Mouse (Mus musculus) embryo, embryonic 10.5 days (tissue): Measurements from ENCODE around the gene S100a13.
A peak's percentile ranks its signal among the peaks of the same experiment; 100 is the strongest.

Experiments
- DNase-seq: peaks from one replicate; pipeline ENCODE4 v3.0.0-alpha.2; 2015; ENCODE audit warnings: low spot score

S100a13 gene

DNA sequence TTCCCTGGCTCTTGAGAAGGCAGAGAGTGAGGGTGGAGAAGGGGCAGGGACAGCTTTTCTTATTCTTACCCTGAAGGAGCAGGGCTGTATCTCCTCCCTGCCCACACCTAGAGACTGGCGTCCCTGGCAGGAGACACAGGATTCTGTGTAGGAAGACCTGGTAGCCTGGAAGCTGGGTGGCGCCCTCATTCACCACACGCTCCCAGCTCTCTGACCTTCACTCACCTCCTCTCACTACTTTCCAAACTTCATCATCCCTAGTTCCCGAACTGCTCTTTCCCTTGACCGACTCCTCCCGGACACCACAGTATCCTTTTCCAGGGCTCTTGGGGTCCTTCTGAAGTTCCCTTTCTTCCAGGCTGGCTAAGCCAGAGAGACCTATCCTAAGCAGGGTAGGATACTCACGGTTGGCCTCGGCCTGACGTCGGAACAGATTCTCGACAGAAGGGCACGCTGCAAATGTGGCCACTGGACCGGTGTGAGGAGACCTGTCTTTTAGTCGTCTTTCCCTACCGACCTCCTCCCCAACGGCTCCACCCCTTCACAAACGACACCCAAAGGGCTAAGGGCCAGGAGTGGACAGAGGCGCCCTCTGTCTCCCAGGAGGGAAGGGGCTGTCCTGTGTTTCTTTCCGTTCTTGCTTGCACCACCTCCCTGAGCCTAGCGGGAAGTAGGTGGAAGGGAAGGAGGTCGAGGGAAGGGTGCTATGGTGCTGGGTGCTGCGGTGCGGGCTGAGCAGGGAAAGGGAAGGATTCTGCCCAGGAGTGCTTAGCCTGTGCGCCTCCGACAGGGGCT is at the start of gene S100a13, which contains the start of gene S100a1:
S100a13 (plus strand) TSS at position 640 of the 795 bp plus-strand sequence.
S100a1 (minus strand) TSS at position 597 of the 795 bp plus-strand sequence.
- DNase-seq, result peak; percentile 47

DNA sequence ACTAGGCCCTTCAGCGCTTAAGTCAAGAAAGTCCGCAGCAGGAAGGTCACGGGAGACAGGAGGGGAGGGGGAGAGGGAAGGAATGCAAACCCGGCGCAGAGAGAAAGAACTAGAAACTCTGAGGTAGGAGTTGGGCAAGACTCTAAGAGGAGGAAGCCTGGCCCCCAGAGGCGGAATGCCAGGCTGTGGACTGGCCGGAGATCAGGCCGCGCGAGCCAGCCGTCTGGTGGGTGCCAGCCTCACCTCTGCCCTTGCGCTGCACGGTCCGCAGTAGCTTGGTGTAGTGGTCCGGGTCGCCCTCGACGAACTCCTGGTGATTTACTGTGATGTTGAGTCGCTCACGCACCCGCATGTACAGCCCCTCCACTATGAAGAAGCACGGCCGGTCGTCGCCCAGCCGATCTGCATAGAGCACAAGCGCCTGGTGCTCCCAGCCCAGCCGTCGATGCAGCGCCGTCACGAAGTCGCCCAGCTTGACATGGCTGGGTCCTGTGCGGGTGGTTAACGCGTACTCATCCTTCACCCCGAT is 49.6 kb upstream of the S100a13 start:
- peak; percentile 36 for DNase-seq

DNA sequence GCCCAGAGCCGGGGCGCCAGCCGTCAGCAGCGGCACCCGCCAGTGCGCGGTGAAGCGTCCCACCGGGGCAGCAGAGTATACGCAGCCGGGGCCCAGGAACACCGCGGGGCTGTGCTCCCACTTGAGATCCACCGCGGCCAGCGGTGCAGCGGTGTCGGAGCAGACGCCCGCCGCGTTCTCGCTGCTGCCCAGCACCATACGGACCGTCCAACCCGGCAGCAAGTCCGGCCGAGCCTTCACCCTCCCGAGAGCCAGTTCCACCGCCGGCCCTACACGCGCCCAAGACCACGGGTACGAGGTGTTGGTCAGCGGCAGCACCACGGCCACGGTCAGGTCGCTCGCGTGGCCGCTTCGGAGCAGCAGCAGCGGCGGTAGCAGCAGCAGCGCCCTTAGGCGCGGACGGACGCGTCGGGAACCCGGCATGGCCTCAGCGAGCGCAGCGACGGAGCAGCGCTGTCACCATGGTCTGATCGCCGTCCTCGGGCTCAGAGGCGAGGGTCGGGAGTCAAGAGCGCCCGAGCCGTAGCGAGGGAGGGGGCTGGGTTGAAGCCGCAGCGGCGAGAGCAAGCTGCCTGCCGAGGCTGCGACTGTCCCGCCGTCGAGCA is 49.1 kb upstream of the S100a13 start:
- peak; percentile 50 for DNase-seq

DNA sequence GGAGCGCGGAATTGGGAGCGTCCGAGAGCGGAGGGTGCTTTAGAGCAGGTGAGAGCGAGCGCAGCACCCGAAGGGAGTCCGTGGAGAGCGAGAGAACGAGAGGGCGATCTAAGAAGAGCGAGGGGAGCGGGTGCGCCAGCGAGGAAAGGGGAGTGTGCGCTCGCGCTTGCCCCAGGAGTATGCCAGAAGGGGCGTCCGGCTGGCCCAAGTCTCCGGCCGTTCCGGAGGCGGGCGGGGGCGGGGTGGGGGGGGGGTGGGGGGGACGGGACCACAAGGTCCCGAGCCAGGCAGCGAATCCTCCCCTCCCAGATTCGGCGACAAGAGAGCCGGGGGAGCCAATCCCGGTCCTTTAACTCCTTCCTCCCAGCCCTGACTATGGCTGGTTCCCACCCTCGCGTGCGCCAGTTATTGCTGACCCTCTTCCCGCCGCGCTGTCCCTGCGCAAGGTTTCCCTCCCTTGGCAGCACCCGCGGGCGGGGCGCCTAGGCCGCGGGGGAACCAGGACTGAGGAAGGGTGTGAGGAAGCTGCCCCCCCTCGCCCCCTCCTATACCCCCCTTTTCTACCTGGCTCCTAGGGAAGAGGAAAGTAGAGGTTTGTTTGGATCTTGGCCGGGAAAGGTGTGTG is 48.4 kb upstream of the S100a13 start, which contains the start of gene Npr1:
Npr1 (minus strand) TSS at position 181 of the 625 bp plus-strand sequence.
- peak; percentile 61 for DNase-seq

DNA sequence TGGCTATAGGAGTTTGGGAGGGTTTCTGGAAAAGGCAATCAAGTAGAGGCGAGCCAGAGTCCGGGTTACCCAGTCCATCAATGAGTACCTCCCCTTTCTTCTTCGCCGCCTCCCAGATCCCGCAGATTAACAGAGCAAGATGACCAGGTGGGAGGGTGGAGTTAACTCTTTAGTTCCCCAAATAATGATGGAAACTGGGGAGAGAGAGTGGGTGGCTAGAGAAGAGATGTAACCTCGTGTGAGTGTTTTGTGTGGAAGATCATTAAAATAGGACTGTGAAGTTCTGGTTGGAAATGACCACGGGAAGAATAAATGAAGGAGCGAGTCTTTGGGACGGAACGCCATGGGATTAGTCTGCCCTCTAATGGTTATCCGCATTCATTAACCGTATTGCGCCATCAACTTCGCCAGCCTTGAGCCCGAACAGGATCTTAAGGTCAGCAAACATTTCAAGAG is 47.9 kb upstream of the S100a13 start:
- peak; percentile 89 for DNase-seq

DNA sequence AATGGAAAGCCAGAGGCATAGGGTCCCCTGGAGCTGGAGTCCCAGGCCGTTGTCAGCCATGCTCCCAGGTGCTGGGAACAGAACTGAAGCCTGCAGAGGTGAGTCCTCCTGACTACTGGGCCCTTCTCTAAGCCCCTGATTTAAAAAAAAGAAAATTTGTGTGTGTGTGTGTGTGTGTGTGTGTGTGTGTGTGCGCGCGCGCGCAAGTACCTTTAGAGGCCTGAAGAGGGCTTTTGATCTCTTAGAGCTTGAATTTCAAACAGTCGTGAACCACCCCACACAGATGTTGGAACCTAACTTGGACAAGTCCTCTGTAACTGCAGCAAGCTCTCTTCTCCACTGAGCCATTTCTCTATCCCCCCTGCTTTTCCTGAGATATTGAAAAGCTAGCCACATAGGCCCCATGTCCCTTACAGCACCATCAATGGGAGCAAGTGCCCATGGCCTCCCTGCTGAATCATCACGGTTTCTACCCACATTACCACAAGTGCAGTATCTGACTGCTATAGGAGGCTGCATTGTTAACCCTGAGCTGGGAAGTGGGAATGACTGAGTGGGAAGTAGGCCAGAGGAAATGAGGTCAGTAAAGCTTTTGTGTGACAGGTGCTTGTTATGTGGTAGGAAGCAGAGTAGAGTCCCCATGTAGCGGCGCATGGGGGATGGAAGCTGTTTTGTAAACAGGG is 46.5 kb upstream of the S100a13 start:
- no peak for DNase-seq

DNA sequence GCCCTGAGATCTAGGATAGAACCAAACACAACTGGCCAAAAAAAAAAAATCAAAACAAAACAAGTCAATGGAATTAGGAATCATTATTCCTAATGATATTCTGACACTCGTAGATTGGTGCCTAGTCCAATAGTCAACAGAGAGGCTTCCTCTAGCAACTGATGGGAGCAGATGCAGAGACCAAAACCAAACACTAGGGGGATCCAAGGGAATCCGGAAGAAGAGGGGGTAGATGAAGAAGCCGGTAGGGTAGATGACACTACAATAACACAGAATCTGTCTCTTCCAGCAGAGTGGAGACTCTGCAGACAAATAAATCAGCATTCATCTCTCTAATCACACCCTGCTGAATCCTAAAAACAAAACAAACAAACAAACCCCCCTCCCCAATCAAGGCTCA is 42.0 kb upstream of the S100a13 start:
- DNase-seq, result peak; percentile 60

DNA sequence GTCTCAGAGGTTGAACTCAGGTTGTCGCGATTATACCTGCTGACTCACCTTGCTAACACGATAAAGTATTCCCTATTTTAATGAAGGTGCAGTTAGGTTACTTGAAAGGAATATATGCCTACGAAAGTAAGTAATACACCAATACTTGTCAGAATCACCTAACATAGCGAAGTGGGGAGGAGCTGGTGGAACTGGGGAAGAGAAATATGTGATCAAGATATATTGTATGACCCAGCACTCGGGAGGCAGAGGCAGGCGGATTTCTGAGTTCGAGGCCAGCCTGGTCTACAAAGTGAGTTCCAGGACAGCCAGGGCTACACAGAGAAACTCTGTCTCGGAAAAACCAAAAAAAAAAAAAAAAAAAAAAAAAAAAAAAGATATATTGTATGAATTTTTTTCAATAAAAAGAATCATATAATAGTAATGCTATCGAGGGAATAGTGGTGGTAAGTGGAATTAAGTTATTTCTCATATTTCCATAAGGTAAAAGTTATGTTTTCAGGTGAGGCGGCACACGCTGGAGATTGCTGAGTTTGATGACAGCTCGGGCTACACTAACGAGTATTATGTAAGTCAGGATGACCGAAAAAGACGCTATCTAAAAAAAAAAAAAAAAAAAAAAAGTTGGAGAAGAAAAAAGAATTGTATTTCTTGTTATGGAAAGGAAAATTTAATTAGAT is 38.9 kb upstream of the S100a13 start:
- no peak for DNase-seq

DNA sequence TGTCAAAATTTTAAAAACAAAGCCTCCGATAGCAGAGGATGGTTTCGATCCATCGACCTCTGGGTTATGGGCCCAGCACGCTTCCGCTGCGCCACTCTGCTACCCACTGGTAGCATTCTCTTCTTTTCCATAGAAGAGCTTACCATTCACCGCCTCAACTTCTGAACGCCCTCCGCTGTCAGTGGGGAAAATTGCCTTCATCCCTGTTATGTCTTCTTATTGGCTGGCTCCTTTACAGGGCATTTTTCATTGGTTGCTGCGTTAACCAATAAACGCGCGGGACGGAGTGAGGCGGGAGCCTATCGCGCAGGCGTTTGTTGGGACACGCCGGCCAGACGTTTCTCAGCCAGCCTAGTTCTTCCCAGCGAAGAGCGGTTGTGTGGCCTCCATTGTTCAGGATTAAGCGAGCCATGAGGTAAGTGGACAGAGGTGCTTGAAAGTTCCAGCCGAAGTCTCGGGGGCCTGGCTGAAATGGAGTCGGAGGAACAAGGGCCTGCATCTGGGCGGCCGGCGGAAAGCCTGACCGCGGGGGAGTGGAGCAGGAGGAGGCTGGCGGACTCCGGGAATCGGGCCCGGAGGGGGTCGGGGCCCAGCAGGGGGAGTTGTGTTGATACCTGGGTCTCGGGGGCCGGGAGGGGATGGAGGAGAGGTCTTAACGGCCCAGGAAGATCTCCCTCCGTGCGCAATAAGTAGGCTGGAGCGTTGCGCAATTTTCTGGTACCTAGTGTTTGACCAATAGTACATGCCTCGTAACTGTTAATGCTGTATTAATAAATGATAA is 38.2 kb upstream of the S100a13 start, which contains the start of gene Ilf2:
Ilf2 (plus strand) TSS at position 296 of the 781 bp plus-strand sequence.
- peak; percentile 99 for DNase-seq

DNA sequence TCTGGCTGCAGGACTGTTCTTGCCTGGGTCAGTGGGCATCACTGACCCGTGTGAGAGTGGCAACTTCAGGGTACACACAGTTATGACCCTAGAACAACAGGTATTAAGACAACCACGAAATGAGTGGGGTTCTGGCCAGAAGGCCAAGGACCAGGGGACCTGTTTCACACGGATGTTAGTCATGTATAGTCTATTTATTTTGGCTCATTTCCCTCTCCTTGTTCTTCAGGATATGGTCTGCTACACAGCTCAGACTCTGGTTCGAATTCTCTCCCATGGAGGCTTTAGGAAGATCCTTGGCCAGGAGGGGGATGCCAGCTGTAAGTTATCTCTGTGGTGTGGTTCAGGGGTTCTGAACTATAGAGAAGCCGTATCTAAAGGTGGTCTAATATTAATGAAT is 27.2 kb upstream of the S100a13 start:
- DNase-seq, result no peak

DNA sequence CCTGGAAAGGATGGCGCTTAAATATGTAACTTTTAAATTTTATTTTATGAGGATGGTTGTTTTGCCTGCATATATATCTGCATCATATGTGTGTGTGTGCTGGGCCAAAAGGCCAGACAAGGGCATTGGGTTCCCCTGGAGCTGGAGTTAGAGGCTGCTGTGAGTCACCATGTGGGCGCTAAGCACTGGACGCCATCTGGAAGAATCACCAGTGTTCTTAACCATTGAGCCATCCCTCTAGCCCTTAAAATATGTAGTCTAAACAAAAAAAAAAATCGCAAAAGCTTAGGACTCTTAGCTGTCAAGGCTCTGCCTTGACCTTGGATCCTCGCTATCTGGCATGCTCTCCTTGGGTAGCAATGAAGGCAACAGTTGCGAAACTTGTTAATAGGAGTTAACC is 25.7 kb upstream of the S100a13 start:
- no peak for DNase-seq

DNA sequence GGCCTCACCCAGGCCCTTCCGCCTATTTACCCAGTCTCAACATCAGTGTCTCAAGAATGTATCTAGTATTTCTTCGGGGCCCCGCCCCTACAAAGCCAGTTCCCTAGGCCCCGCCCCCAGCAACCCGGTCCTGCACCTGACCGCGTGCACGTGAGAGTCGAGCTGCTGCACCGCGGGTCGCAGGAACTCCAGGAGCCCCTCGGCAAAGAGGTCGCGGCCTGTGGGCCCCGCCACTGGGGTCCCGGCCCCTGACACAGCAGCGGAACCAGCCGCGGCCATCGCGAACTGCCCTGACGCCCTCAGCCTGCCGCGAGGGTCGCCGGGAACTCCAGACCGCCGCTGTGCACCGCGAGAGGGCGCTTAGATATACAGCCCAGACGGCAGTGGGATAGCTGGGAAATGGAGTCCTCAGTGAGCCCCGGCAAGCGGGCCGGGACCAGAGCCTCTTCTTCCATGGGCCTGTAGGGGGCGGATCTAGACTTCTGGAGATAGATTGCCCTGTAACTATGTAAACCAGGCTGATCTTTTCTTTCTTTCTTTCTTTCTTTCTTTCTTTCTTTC is 23.5 kb upstream of the S100a13 start, which contains the start of gene Snapin:
Snapin (minus strand) TSS at position 338 of the 561 bp plus-strand sequence.
- peak; percentile 97 for DNase-seq

DNA sequence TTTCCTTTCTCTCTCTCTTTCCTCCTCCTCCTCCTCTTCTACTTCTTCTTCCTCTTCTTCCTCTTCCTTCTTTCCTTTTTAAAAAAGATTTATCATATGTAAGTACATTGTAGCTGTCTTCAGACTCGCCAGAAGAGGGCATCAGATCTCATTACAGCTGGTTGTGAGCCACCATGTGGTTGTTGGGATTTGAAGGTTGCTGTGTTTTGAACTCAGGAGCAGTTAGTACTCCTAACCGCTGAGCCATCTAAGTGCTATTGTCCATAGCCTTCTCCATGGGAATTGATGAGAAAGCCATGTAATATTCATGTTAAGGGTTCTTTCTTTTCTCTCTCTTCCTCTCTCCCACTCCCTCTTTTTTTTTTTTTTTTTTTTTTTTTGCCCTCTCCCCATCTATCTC is 22.9 kb upstream of the S100a13 start:
- peak; percentile 27 for DNase-seq

DNA sequence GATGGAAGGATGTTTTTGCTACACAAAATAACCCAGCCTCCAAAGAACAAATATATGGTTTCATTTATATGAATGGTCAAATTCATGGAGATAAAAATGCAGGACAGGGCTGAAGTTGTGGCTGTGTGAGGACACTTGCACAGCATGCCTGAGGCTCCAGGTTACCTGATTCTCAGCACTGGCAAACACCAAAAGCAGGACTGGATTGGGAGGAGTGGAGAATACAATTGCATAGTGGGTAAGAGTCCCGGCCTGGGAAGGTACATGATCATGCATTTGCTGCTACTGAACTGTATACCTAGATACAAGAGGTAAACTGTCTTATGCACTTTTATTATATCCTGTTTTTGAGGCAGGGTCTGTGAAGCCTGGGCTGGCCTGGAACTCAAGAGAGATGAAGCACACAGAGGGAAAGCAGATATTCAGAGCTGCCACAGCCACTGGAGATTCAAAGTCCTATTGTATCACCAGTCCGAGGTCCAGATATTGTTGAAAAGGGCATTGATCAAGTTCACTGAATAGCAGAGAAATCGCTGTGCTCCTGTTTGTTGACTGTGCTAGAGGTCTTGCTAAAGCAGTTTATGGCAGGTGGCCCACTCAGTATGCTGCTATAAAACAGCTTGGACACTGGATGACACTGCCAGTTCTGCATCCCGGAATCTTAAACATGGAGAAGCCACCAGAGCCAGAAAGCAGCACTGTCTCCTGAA is 20.2 kb upstream of the S100a13 start:
- no peak for DNase-seq

DNA sequence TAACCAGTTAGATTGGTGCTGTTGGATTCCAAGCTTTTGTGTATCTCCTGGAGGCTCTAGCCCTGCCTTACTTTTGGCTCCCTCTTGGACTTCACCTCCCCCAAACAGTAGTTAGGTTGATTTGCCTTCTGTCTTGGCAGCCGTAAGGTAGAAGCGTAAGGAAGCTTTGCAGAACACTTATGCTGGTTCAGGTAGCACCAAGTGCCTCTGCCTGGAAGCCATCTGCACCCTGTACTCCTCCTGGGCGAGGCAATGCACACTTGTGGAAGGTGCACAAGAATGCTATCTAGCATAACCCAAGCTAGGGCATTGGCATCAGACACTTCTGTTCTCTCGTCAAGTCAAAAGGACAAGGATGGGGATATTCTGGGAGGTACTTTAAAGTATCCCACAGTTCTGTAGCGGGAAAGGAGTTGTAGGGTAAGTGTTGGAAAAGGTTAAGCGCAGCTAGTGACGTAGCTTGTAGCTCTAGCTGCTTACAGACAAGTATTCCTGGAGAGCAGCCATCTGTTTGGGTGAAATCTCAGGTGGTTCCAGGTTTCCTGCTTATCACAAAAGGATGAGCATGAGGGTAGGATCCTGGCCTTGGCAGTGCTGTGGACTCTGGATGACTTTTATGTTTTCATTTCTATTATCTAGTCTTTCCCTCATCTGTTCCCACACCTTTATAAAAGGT is 18.2 kb upstream of the S100a13 start:
- DNase-seq, result no peak

DNA sequence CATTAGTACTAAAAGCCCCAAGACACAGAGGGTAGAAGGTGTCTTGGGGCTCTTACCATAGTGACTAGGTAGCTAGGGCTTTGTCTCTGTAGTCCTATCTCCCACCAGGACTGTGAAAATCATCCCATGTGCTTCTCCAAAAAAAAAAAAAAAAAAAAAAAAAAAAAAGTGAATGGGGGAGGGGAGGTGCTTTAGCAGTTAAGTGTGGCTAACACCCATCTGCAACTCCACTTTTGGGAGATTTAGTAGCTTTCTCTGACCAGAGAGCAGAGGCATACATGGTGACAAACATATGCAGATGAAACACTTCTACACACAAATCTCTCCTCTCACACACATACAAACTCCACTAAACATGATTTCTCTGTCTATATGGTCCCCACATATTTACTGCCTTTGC is 16.6 kb upstream of the S100a13 start:
- DNase-seq, result no peak

DNA sequence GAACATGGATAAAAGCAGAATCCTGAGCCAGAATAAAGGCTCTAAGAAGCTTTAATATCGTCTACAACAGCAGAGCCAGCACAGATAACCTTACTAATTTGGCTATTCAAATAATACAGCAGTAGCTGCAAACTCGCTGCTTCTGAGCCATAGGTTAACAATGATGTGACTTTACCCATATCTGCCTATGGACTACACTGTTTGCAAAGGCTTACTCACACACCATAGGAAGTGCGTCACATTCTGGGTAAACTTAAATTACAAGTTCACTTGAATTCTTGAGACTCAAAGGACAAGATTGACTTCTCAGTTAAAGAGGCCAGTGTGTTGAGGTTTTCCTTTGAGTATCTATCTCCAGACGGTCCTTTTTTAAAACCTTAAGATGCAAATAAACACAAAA is 10.8 kb upstream of the S100a13 start:
- DNase-seq, result no peak

DNA sequence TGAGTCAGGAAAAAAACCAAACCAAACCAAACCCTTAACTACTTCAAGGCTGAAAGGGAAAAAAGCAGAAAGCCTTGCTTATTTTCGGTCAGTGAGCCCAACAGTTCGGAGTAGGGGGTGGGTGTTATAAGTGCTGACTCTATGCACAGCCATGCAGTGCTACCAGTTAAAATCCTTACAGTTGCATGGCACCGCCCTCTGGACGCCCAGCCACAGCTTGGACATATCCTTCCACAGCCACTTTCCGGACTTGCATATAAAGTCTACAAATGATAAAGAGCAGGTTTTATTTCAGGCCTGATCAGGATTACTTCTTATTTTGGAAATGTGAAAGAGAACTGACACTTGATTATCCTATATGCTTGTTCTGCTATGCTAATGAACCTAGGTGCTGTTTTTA is 9.0 kb upstream of the S100a13 start:
- DNase-seq, result no peak

DNA sequence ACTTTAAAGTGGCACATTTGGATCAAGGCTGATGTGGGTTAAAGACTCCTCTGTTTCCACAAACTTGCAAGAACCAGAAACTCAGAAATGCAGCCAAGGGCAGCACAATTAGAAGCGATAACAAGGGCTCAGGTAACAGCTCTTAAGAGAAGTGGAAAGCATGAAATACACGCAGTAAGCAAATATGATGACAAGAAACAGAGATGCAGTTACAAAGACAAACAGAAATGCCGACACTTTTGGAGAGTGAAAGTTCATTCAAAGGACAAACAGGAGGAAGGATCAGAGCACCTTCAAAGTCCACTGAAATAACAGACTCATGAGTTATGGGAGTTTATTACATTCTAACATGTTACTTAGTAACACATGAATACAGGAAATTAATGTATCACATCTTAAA is 7.9 kb upstream of the S100a13 start:
- DNase-seq, result no peak
